Mouse (Mus musculus): ENCODE results near the gene 4931428L18Rik.

DNA sequence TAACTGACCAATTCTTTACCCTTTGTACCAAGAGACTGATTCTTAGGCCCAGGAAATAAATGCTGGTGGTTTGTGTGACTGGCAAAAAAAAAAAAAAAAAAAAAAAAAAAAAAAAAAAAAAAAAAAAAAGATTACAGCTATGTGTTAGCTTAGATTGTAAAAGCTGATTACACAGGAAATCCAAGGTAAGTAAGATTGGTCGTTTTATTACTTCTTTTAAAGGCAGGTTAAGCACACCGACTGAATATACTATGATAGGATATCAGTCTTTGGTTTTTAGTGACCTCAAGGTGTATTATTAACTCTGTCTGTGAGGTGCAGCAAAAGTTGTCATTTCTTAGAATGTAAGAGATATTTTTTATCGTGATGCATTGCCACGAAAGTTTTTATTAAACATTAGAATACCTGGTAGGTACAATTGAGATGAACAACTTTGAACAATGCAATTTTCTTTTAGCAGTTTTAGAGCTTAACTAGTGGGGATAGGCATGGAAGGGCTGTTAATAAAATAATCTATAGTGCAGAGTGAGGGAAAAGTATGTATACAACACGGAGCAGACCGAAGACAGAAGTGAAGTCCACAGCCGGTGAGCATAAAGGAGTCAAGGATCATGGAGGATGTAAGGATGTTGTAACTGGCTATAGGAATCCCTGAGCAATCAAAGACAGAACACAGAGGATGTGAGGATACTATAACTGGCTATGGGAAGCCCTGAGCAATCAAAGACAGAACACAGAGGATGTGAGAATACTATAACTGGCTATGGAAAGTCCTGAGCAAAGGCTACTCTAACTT, 57.0 kb downstream of the 4931428L18Rik start:
- no peak for TF ChIP-seq CTCF (IDR thresholded peaks at IDR 0.05; ENCODE audit: borderline replicate concordance, insufficient read depth, low read length)
- TF ChIP-seq POLR2A (IDR thresholded peaks at IDR 0.05; ENCODE audit: low read depth, low read length) = no peak

Measured in embryonic fibroblast, embryonic 13.5 days (primary cell).